Mouse (Mus musculus): ENCODE data around the gene Rnpepl1.
"Not testable (repeated sequence)": the region's sequence is repeated elsewhere in the genome, so short reads cannot be mapped to it uniquely, and the experiment has no call there.

The Rnpepl1 gene

GRCm38 (mm10) chr1:92958999-92959398 is 48.4 kb downstream of the Rnpepl1 start:
- TF ChIP-seq CTCF (conservative IDR thresholded peaks at IDR 0.05; ENCODE audit: low read length) (no peak), NANOG (IDR thresholded peaks at IDR 0.05; ENCODE audit: borderline replicate concordance, low read length) (no peak), POU5F1 (IDR thresholded peaks at IDR 0.05; ENCODE audit: borderline replicate concordance, low read length) (no peak)
- H3K27me3 ChIP-seq (ENCODE audit: insufficient read depth, low read length), result peaks cover 9% of the 10 kb centered on the region; the same call in 1 of the 2 replicates

GRCm38 (mm10) chr1:92970791-92971190 is 60.2 kb downstream of the Rnpepl1 start:
- not testable (repeated sequence) for H3K4me1 ChIP-seq (replicated peaks; ENCODE audit: low read depth, low read length); H3K27me3 ChIP-seq (ENCODE audit: insufficient read depth, low read length); H3K4me3 ChIP-seq (replicated peaks; ENCODE audit: low read length); H3K36me3 ChIP-seq (ENCODE audit: insufficient read depth, low read length)
- H3K9me3 ChIP-seq (ENCODE audit: low read length), result peaks cover 12% of the 10 kb centered on the region

More at GRCm38 (mm10) chr1:92958999-92959398, 48.4 kb downstream of the Rnpepl1 start:
- H3K36me3 ChIP-seq (ENCODE audit: insufficient read depth, low read length), result no peaks in the 10 kb centered on the region
- no peaks in the 10 kb centered on the region; the same call in 1 of the 2 replicates for H3K4me1 ChIP-seq (replicated peaks; ENCODE audit: low read depth, low read length)
- H3K9me3 ChIP-seq (ENCODE audit: low read length), result no peaks in the 10 kb centered on the region
- H3K4me3 ChIP-seq (replicated peaks; ENCODE audit: low read length), result no peak overlapping the region

- peaks cover 12% of the 10 kb centered on the region for H3K9me3 ChIP-seq (ENCODE audit: low read length)
- H3K4me1 ChIP-seq (replicated peaks; ENCODE audit: low read depth, low read length), result peaks cover 3% of the 10 kb centered on the region; the same call in 1 of the 2 replicates
- H3K36me3 ChIP-seq (ENCODE audit: insufficient read depth, low read length), result no peaks in the 10 kb centered on the region
- TF ChIP-seq CTCF (conservative IDR thresholded peaks at IDR 0.05; ENCODE audit: low read length), result no peak
- no peak for TF ChIP-seq POU5F1 (IDR thresholded peaks at IDR 0.05; ENCODE audit: borderline replicate concordance, low read length)
- TF ChIP-seq NANOG (IDR thresholded peaks at IDR 0.05; ENCODE audit: borderline replicate concordance, low read length), result no peak
- H3K27me3 ChIP-seq (ENCODE audit: insufficient read depth, low read length), result peaks cover 10% of the 10 kb centered on the region
- H3K4me3 ChIP-seq (replicated peaks; ENCODE audit: low read length), result no peak overlapping the region
Observed at GRCm38 (mm10) chr1:92971879-92972795, 61.6 kb downstream of the Rnpepl1 start.

DNA sequence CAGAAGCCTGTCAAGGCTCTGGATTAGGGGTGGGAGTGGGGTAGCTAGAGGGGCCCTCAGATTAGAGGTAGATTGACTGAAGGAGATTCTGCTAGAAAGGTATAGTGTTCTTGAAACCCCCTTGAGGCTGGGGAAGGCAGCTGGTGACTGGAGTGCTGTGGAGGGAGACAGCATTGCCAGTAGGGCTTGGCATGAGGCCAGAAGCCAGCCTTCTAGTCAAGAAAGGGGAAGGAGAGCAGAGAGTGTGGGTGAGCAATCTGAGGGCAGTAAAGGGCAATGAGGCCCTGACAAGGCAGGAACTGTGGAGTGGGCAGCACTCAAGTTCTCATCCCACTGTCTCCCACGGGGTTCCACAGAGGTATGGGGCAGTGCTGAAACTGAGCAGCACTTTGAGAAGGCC is 62.3 kb downstream of the Rnpepl1 start:
- peaks cover 17% of the 10 kb centered on the region for H3K27me3 ChIP-seq (ENCODE audit: insufficient read depth, low read length)
- peaks cover 9% of the 10 kb centered on the region for H3K4me1 ChIP-seq (replicated peaks; ENCODE audit: low read depth, low read length)
- no peak overlapping the region for H3K4me3 ChIP-seq (replicated peaks; ENCODE audit: low read length)
- H3K9me3 ChIP-seq (ENCODE audit: low read length), result peaks cover 12% of the 10 kb centered on the region
- H3K36me3 ChIP-seq (ENCODE audit: insufficient read depth, low read length), result no peaks in the 10 kb centered on the region
- TF ChIP-seq CTCF (conservative IDR thresholded peaks at IDR 0.05; ENCODE audit: low read length) (no peak), NANOG (IDR thresholded peaks at IDR 0.05; ENCODE audit: borderline replicate concordance, low read length) (no peak), POU5F1 (IDR thresholded peaks at IDR 0.05; ENCODE audit: borderline replicate concordance, low read length) (no peak)
